Mouse (Mus musculus) spleen, embryonic (tissue): ENCODE data around the gene Mpzl1.
"Not testable (repeated sequence)": the region's sequence is repeated elsewhere in the genome, so short reads cannot be mapped to it uniquely, and the experiment has no call there.

Experiments
- CTCF ChIA-PET: fragments of 350-600 bp; sonication (Branson Sonifier 250); formaldehyde crosslinking; loops from one replicate; lab custom pipeline; 2022; lab: Charles Lee

The Mpzl1 gene

DNA sequence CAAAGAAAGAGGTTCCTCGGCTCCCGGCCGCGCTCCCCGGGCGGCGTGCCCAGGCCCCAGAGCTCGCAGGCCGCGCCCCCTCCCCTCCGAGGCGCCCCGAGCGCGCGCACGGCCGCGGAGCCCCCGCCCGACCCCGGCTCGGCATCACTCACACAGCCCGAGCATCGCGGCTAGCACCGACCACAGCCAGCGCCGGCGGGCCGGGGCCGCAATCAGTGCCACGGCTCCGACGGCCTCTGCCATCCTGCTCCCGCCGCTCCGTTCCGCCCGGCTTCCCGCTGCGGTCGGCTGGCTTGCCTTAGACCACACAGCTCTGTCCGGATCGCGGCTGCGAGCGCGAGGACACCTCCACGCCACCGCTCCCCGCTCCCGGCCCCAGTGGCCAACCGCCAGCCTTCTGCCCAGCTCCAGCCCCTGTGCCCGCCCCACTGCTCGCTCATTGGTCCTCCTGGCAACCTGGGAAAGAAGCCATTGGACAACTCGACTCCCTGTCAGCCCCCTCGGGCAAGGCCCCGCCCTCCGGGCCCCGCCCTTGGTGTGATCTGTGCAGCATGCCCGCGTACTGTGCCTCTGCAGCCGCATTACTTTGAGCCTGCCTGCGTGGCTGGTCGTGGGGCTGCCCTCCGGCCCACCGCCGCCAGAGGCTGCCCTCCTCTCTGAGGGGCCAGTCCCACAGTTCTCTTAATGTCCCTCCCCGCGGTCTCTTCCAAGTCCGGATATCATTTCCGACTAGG, at the start of gene Mpzl1:
Mpzl1 (minus strand) TSS at position 388 of the 734 bp plus-strand sequence.
- CTCF ChIA-PET, result no interaction called here

DNA sequence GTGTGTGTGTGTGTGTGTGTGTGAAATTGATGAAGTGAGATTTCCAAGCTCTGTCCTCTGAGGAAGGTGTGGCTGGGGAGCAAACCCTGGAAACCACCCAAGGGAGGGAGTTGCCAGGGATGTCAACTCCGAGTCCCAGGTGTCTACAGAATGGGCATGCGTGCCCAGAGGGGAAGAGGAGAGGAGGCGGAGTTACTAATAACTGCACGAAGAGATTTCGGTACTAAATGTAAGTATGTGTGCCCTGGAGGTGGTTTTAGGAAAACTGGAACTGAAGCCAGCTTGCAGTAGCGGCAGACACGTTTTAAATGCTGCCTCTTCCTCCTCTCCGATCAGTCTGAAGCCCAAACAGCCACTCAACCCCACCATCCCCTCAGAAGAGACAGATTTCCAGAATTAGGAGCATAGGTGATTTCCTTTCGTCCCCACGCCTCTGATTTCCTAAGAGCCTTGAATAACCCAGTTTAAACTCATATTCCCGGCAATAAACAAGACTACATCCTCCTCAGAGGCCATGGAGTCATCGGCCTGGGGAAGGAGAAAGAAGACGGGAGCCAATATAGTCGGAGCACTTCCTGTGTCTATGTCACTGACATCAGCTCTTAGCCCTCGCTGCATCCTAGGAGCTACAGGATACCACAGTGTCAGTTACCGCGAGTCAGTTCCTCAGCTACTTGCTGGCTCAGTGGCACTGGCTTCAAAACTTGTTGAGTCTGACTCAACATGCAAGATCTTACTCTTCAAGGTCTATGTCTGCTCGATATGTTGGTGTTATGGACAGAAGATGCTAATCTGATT, 47.9 kb upstream of the Mpzl1 start:
- CTCF ChIA-PET, result interaction anchor here (0.6 to 0.8 kb wide), 2 partner anchors 43 to 45 kb away, joined by 3 read pairs; no protein-coding TSS in a partner anchor

DNA sequence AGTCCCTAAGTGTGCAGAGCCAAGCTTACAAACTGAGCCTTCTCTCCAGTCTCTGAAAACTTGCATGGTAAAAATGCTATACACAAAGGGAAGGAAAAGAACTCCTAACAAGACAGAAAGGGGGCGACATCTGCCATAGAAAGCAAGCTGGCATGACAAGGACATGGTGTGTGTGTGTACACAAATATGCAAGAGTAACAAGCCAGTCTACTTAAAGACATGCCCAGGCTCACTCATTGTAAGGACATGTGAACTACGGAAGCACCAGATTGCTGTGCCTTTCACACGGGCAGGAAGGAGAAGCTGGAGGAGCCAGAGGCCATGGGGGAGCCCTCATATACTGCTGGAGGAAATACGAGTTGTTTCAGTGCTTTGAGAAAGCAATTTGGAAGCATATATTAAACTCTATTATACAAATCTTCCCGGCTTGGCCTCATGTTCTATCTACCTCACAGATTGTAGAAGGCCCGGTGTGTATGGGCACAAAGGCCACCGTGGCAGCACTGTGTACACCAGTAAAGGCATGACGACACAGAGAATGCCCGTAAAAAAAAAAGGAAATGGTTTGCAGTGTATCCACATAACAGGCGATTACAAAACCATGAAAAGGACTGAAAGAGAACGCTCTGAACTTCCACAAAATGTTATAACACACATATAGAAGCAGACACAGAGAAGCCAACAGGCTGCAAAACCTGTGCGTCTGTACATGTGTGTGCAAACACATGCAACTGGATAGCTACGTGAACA, 46.9 kb upstream of the Mpzl1 start:
- CTCF ChIA-PET, result interaction anchor here (0.6 to 1.1 kb wide), 5 partner anchors 17 to 55 kb away, joined by 3 to 4 read pairs (median 4); no protein-coding TSS in a partner anchor

DNA sequence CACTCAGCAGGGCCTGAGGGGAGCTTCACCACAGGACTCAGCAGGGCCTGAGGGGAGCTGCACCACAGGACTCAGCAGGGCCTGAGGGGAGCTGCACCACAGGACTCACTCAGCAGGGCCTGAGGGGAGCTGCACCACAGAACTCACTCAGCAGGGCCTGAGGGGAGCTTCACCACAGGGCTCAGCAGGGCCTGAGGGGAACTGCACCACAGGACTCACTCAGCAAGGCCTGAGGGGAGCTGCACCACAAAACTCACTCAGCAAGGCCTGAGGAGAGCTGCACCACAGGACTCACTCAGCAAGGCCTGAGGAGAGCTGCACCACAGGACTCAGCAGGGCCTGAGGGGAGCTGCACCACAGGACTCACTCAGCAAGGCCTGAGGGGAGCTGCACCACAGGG, 45.7 kb upstream of the Mpzl1 start:
- CTCF ChIA-PET, result not testable (repeated sequence)

DNA sequence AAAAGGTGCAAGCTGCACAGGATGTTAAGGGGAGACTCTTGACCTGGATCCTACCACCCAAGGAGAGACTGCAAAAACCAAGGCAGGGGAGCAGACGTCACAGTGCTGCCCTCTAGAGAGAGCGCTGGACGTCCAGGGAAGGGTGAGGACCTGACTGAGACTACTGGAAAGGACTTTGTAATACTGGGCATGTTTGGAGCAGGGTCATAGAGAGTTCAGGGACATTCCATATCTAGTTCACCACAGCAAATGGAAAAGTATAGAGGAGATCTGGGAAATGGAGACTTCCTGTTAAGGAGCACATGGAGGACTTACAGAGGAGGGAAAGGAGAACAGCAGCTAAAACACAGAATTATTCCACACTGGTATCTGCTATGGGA, 45.3 kb upstream of the Mpzl1 start:
- CTCF ChIA-PET, result no interaction called here

DNA sequence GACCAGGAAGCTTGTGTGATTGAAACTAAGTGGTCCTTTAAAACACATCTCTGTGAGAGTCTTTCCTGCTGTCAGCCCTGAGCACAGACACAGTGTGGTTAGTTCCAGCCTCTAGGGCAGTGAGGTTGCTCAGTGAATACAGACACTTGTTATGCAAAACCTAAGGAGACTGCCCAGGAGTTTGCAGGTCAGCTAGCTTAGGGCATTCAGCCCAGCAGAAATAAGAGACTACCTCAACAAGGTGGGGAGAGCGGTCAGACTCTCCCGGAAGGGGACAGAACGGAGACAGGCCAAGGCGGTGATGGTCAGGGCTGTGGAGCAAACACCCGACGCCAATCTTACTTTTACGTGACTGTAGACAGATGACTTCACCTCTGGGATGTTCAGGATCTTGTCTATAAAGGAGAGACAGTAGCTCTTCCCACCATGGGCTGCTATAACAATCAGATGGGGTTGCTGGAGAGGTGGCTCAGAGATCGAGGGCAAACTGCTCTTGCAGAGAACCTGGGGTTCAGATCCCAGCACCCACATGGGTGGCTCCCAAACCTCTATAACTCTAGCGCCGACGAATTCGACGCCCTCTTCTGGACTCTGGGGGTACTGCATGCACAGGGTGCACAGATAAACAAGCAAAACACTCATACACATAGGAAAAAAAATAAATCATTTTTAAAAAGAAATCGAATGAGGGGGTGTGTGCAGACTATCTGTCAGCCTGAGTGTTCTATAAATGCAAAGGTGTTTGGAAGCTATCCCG, 44.7 kb upstream of the Mpzl1 start:
- CTCF ChIA-PET, result interaction anchor here (0.6 to 1.1 kb wide), 3 partner anchors 27 to 509 kb away, joined by 3 to 4 read pairs (median 3); no protein-coding TSS in a partner anchor

DNA sequence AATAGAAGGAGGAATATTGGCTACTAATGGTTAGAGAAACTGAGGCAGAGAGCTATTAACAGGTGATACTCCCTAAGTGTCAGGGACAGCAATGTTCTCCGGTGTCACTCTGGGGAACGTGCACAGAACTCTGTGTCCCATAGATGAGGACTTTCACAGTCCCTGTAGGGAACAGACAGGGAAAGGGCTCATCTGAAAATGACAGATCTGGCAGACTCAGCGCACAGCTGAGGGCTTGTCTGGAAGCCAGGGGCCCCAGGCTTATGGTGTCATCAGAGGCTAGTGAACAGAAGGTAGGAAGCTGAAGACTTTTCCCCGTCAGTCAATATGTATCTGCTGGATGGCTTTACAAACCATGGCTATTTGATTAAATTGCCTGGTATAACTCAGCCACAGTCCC, 43.2 kb upstream of the Mpzl1 start:
- CTCF ChIA-PET, result interaction anchor here (0.5 kb wide), 1 partner anchor 1431 kb away, joined by 3 read pairs; no protein-coding TSS in a partner anchor

DNA sequence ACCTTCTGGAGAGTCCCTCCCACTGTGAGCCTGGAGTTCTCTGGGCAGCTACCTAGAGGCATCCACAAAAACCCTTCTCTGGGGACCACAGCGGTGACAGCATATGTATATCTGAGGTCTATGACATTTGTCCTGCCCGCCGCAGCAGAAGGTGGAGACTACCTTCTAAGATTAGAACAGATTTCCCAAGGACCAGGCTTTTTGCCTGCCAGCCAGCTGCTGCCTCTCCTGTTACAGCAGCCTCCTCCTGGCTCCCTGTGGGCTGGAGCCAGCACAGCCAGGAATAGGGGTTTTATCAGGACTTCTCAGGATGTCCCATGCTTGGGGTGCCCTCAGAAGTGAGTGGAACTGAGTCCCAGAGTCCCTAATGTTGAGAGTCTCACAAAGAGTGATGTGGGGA, 42.7 kb upstream of the Mpzl1 start:
- CTCF ChIA-PET, result no interaction called here

DNA sequence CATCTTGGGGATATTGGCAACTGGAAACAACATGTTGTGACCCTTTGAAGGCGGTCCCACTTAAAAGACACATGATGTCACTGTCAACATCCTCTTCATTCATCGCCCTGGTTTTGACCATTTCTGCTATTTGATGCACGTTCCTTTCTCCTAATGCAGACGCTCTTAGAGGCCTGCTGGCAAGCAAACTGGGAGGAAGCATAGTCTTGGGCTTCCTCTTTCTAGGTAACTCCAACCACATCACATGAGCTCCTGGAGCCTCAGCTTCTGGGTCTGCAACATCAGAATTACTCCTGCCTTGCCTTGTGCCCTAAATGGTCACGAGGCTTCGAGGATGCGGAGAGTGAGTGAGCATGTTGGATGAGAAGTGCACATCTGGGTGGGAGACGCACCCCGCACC, 40.8 kb upstream of the Mpzl1 start:
- CTCF ChIA-PET, result no interaction called here

DNA sequence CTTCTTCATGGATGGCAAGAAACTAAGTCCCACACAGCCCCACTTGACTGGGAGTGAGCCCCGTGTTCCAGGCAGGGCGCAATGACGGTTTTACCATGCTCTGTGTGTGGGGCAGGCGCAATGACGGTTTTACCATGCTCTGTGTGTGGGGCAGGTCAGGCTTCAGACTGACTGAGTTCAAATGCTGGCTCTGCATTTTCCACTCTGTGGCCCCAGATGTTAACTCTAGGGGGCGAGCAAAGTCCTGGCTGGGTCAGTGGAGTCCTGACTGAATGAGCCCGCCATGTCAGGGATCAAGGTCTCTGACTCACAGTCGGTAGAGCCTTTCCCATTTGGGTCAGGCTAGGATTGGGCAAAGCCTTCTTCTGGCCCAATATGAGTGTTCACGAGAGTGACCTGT, 38.0 kb upstream of the Mpzl1 start:
- CTCF ChIA-PET, result interaction anchor here (0.6 to 0.7 kb wide), 2 partner anchors 16 to 97 kb away, joined by 6 read pairs; no protein-coding TSS in a partner anchor

DNA sequence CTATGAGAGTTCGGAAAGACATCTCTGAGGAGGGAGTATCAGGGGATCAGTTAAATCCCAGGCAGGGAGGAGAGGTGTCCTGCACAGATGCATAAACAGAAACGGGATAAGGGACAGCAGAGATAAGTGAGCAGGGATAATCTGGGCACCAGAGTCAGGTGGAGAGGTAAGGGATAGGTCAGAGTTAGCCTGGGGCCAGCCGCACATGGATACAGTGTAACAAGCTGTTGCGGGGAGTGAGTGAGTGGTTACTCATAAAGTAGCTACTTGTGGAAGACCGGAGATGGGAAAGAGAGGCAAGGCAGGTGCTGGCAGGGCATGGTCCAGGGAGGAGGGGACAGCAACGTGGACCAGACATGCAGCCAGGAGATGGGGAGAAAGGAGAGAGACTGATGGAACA, 35.7 kb upstream of the Mpzl1 start:
- CTCF ChIA-PET, result no interaction called here

DNA sequence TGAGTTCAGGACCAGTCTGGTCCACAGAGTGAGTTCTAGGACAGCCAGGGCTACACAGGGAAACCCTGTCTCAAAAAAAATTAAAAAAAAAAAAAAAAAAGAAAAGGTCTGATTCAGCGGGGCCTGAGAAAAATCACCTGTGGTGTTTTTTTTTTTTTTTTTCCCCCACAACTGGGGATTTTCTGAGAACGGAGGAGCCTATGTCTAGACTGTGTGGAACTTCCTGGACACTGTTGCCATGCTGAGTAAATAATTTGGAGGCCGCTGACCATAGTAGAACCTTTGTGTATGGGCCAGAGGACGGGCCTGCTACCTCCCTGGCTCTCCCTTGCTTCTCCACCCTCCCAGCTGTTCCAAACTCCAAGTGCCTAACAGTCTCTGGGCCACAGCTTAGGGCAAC, 34.6 kb upstream of the Mpzl1 start:
- CTCF ChIA-PET, result interaction anchor here (0.6 kb wide), 1 partner anchor 27 kb away, joined by 3 read pairs; no protein-coding TSS in a partner anchor

DNA sequence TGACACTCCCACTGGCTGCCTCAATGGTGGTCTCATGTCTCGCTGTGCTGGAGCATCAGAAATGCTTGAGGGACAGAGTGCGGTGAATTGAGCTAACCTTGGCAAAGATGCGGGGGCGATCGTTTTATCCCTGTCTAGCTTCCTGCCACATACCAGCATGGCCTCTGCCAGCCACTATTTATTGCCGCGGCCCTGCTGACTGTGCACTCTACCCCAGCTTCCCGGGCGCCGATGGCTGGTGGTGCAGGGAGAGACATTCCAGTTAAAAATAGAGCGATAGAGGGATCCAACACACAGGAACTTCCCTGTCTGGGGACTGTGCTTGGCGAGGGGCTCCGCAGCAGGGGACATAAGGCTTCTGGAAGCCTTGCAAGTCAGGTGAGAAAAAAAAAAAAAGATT, 33.0 kb upstream of the Mpzl1 start:
- CTCF ChIA-PET, result no interaction called here

DNA sequence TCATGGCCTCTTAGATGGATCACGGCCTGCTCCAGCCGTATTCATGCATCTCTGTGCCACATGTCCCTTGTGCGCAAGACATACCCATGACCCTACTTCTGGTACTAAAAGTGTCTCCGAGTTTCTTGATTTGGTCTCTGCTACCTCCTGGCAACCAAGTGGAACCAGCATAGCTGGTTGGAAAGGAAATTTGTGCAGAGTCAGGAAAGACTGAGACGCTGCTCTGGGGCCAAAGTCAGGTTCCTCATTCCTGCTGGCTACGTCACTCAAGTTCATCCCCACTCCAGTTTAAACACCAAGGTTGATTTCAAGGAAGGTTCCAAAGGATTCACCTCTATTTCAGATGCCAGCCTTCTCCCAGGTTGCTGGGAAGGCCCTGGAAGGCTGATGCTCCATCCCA, 32.6 kb upstream of the Mpzl1 start:
- CTCF ChIA-PET, result no interaction called here

DNA sequence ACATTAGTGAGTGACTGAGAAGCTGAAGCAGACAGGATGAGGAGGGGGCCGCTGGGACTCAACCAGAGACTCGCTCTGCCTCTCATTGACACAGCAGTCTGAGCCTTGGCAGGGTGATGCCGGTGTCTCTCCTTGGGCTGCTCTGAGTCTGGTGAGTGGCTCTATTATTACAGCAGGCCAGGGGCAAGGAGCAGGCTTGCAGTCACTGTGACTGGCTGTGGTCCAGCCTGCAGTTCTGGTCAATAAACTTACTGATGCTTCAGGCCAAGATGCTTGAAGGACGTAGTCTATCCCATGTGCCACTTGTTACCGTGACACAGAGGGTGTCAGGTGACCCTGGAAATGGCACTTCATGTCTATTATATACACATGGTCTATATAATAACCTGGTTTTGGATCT, 31.4 kb upstream of the Mpzl1 start:
- CTCF ChIA-PET, result no interaction called here

DNA sequence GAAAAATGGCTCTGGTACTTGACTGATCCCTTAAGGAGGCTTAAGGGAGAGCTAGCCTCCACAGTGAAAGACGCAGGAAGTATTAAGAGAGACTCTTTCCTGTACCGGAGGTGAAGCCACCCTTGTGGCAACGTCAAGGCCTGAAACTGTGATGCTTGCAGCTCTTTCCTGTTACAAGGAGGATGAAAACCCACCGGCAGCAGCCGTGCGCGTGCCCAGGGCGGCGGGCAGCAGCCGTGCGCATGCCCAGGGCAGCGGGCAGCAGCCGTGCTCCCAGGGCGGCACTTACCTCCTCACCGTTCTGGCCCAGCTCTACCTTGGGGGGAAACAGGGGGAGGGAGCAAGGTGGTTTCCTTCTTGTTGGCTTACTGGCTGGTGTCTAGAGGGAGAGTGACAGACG, 28.9 kb upstream of the Mpzl1 start:
- CTCF ChIA-PET, result interaction anchor here (0.6 kb wide), 2 partner anchors 54 to 77 kb away, joined by 3 read pairs; no protein-coding TSS in a partner anchor

DNA sequence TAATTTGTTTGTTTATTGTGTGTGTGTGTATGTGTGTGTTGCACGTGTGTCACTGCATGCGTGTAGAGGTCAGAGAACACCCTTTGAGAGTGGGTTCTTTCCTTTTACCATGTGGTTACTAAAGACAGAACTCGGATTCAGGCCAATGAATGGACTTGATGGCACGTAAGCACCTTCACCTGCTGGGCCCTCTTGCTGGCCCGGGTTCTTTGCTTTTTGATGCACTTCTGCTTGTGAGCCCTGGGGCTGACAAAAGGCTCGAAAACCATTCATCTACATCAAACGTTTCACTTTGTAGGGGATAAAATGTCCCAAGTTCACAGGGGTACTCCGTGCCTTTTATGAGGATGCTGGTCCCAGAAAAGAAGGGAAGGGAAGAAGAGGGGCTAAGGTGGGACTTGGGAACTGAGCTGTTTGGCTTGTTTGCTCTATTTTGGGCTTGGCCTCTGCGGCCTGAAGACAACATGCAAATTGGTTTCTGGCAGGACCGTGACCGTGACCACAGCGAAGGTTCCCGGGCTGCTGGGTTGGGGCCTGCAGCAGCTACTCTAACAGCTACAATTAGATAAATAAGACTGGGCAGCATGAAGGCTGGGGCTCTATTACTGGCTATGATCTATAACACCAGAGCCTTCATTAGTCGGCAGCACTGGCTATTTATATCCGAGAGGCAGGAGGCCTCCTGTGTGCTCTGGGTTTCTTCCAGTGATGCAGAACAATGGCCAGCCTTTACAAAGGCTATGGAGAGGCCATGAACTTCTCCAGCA, 28.3 kb upstream of the Mpzl1 start:
- CTCF ChIA-PET, result interaction anchor here (0.6 kb wide), 1 partner anchor 55 kb away, joined by 3 read pairs; no protein-coding TSS in a partner anchor

DNA sequence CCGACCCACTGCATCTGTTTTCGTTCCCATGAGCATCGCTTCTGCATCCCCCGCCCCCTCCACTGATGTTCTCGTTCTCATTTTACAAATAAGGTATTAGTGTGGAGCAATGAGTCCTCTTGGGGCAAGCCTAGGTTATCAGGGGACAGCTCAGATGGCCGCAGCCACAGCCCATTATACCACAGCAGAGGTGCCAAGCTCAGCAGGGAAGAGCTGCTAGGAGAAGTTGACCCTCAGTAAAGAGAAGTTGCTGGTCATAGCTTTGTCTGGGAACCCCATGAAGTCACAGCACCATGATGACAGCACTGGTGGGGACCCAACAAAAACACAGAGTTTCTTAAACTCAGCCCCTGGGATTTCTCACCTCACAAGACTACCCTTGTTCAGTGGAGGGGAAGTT, 27.4 kb upstream of the Mpzl1 start:
- CTCF ChIA-PET, result interaction anchor here (0.5 to 0.8 kb wide), 3 partner anchors 33 to 355 kb away, joined by 3 to 7 read pairs (median 3); no protein-coding TSS in a partner anchor

DNA sequence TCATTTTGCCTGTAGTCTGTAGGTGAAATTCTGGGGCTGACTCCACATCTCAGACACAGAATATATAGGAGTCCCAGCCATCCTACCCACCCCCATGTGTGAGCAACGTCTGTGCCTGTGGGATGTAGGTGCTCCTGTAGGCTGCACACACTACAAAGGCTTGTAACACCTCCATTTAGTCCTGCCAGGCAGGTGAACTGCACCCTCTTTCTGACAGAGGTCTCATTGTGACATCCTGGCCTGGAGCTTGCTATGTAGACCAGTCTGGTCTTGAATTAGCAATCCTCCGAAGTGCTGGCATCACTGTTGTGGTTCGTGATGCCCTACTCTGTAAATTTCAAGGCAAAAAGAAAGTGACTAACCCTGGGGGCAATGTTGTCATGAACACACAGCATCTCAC, 26.9 kb upstream of the Mpzl1 start:
- CTCF ChIA-PET, result interaction anchor here (0.6 to 0.8 kb wide), 2 partner anchors 75 to 356 kb away, joined by 3 to 7 read pairs; no protein-coding TSS in a partner anchor

DNA sequence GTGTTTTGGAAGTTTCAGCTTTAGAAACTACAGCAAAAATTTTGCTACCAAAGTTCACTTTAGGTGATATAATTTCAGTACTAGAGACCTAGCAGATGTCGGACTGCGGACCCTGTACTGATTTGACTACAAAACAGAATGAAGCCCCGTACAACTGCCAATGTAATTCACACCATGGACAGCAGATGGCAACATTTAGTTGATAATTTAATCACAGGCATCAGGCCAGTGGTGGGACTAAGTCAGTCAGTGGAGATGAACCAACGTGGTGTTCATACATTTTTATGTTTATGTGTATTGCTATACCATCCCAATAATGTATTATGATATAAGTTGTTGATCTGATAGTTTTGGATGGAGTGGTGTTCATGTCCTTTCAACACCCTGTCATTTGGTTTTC, 26.4 kb upstream of the Mpzl1 start:
- CTCF ChIA-PET, result interaction anchor here (0.9 kb wide), 1 partner anchor 75 kb away, joined by 3 read pairs; no protein-coding TSS in a partner anchor
